Mouse (Mus musculus) forebrain, embryonic 15.5 days (tissue): Measurements from ENCODE around the gene Fbxo39. TPM values are rescaled to one million over a fixed set of nuclear protein-coding genes. Genes with fewer than 3 reads are reported as not detected.
"Not testable (repeated sequence)": the region's sequence is repeated elsewhere in the genome, so short reads cannot be mapped to it uniquely, and the experiment has no call there.

ENCODE experiments used
- ATAC-seq: fragments of 200-750 bp; cut with Nextera tagmentation; replicated peaks from 2 replicates; pipeline ENCODE4 v1.8.0; 2017; ENCODE audit warnings: mild to moderate bottlenecking, moderate TSS enrichment, moderate library complexity
- H3K27ac ChIP-seq: fragments of 300-500 bp; sonication (generic); replicated peaks from 2 replicates; pipeline ENCODE4 v1.5.1; 2015; ENCODE audit warnings: mild to moderate bottlenecking, inconsistent platforms
- H3K27me3 ChIP-seq: fragments of 300-500 bp; sonication (generic); 2 replicates; pipeline ENCODE4 v1.6.1; 2015; ENCODE audit warnings: inconsistent platforms
- H3K36me3 ChIP-seq: fragments of 300-500 bp; sonication (generic); 2 replicates; pipeline ENCODE4 v1.6.1; 2015; ENCODE audit warnings: mild to moderate bottlenecking, inconsistent platforms
- H3K4me1 ChIP-seq: fragments of 300-500 bp; sonication (generic); 2 replicates; pipeline ENCODE4 v1.6.1; 2015; ENCODE audit warnings: inconsistent platforms
- H3K4me2 ChIP-seq: fragments of 300-500 bp; sonication (generic); replicated peaks from 2 replicates; pipeline ENCODE4 v1.6.1; 2015; ENCODE audit warnings: mild to moderate bottlenecking, inconsistent platforms
- H3K4me3 ChIP-seq: fragments of 300-500 bp; sonication (generic); 2 replicates; pipeline ENCODE4 v1.5.1; 2015; ENCODE audit warnings: mild to moderate bottlenecking, inconsistent platforms
- H3K9ac ChIP-seq: fragments of 300-500 bp; sonication (generic); replicated peaks from 2 replicates; pipeline ENCODE4 v1.6.1; 2015; ENCODE audit warnings: mild to moderate bottlenecking, inconsistent platforms
- H3K9me3 ChIP-seq: fragments of 300-500 bp; sonication (generic); 2 replicates; pipeline ENCODE4 v1.6.1; 2016; ENCODE audit warnings: inconsistent platforms
- WGBS: fragments of 180-500 bp; shearing (Covaris S2); methylation state at CpG from one replicate; pipeline ENCODE4 v1.1.7; 2015; ENCODE audit warnings: mixed read lengths; 5-methylcytosine and 5-hydroxymethylcytosine counted together
- polyA plus RNA-seq: library from polyadenylated mRNA; unstranded; fragments of >200 nt; fragmentation: Nextera tagmentation; extraction: Ambion mirVana; gene quantifications from 2 replicates; pipeline ENCODE4 v1.2.1, GENCODE M21; 2015

The Fbxo39 gene
- polyA plus RNA-seq, 1 experiment from 2014 or later, result not detected

GRCm38 (mm10) chr11:72325701-72326100, 11.5 kb downstream of the Fbxo39 start:
- H3K9ac ChIP-seq, result no peak overlapping the region
- H3K4me2 ChIP-seq, result no peak overlapping the region
- H3K4me1 ChIP-seq, result no peaks in the 10 kb centered on the region
- no peak overlapping the region for H3K4me3 ChIP-seq
- H3K9me3 ChIP-seq, result no peaks in the 10 kb centered on the region
- H3K27me3 ChIP-seq, result no peaks in the 10 kb centered on the region
- no peak for ATAC-seq
- H3K27ac ChIP-seq, result no peak overlapping the region
- 80% methylated on average over 4 of the region's 4 CpGs for WGBS
- H3K36me3 ChIP-seq, result no peaks in the 10 kb centered on the region

DNA sequence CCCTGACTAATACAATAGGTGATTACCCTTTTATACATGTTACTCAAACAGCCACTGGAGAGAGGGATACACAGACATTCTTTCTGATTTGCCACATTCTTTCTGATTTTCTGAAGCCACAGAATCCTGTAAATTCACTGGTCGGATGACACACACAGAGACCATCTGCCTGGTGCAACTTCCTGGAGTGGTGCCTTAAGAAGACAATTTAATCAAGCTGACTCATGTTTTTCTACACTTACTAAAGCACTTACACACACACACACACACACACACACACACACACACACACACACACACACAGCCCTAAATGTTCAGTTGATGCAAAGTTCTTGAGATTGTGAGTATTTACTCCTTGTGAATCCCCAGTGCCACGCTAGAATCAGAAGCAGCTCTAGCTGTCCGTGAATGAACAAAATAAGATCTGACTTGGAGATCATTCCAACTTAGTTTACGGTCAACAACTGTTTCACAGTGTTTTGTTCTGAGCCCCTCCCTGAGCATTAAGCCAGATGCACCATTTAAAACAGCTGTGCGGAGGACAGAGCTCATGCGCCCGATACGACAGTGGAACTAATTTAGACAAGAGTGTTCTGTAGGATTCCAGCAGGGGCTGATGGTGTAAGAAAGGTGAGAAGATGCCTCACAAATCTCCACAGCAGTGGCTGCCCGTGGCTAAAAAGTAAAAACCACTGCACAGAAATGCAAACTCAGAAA, 18.9 kb downstream of the Fbxo39 start:
- Histone ChIP-seq H3K9me3 (no peaks in the 10 kb centered on the region), H3K4me3 (no peak overlapping the region), H3K9ac (no peak overlapping the region), H3K36me3 (no peaks in the 10 kb centered on the region), H3K4me2 (no peak overlapping the region), H3K27me3 (no peaks in the 10 kb centered on the region), H3K27ac (no peak overlapping the region), H3K4me1 (peaks cover under 1% of the 10 kb centered on the region; the same call in 1 of the 2 replicates)
- 87% methylated on average over 9 of the region's 9 CpGs for WGBS
- ATAC-seq, result no peak

DNA sequence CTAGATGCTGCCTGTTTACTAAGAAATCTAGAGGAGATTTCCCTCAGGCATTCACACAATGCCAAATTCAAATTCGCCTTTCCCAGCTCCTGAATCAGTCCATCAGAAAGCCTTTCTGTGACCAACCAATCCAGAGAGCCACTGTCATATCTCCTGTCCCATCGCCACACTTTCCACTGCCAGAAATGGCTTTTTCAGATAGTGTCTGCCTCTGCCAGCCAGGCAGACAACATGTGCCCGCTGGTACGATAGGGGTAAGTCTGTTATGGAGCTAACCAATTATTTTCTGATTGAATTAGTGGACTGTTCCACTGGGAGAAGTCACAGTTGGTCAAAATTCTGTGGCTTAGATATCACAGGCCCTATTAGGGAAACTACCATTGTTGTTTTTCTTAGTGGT, 20.4 kb downstream of the Fbxo39 start:
- no peak for ATAC-seq
- Histone ChIP-seq H3K9me3 (no peaks in the 10 kb centered on the region), H3K27ac (no peak overlapping the region), H3K27me3 (no peaks in the 10 kb centered on the region), H3K4me3 (no peak overlapping the region), H3K4me2 (no peak overlapping the region), H3K4me1 (peaks cover 8% of the 10 kb centered on the region), H3K36me3 (no peaks in the 10 kb centered on the region), H3K9ac (no peak overlapping the region)
- WGBS, result 70% methylated on average over 4 of the region's 4 CpGs

- Histone ChIP-seq H3K27me3 (no peaks in the 10 kb centered on the region), H3K27ac (no peak overlapping the region), H3K9me3 (no peaks in the 10 kb centered on the region), H3K4me2 (no peak overlapping the region), H3K36me3 (no peaks in the 10 kb centered on the region), H3K4me3 (no peak overlapping the region), H3K9ac (no peak overlapping the region), H3K4me1 (peaks cover 8% of the 10 kb centered on the region)
- WGBS, result 88% methylated on average over 8 of the region's 8 CpGs
- ATAC-seq, result no peak
These were observed 22.5 kb downstream of the Fbxo39 start for GRCm38 (mm10) chr11:72336726-72337125.

DNA sequence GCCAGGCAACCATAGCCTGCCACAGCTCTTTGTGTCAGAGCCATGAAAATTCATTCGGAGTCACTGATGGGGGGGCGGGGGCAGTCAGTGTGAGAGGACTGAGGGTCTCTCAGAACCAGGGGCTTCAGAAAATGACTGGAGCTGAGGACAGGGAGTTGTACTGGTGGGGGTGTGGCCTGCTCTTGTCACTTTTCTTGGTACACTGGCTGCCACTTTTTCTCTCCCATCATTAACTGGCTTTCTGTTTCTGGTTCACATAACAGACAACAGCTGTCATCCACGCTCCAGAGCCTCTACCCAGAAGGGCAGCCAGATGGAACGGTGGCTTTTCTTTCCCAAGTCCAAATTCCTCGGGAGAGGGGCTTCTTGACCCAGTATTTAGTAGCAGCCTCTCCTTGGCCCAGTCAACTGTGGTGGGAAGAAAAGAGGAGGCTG, 24.2 kb downstream of the Fbxo39 start:
- Histone ChIP-seq H3K27me3 (no peaks in the 10 kb centered on the region), H3K4me3 (no peak overlapping the region), H3K4me1 (peaks cover 8% of the 10 kb centered on the region), H3K9me3 (no peaks in the 10 kb centered on the region), H3K36me3 (no peaks in the 10 kb centered on the region), H3K4me2 (no peak overlapping the region), H3K9ac (no peak overlapping the region), H3K27ac (no peak overlapping the region; the same call in 1 of the 2 replicates)
- 22% methylated on average over 5 of the region's 5 CpGs for whole genome bisulfite sequencing
- 0 out of 2 replicates have a peak, but pooled peaks have one; percentile 32 for ATAC-seq

- no peak for ATAC-seq
These were observed 25.5 kb downstream of the Fbxo39 start for GRCm38 (mm10) chr11:72339716-72340115.

DNA sequence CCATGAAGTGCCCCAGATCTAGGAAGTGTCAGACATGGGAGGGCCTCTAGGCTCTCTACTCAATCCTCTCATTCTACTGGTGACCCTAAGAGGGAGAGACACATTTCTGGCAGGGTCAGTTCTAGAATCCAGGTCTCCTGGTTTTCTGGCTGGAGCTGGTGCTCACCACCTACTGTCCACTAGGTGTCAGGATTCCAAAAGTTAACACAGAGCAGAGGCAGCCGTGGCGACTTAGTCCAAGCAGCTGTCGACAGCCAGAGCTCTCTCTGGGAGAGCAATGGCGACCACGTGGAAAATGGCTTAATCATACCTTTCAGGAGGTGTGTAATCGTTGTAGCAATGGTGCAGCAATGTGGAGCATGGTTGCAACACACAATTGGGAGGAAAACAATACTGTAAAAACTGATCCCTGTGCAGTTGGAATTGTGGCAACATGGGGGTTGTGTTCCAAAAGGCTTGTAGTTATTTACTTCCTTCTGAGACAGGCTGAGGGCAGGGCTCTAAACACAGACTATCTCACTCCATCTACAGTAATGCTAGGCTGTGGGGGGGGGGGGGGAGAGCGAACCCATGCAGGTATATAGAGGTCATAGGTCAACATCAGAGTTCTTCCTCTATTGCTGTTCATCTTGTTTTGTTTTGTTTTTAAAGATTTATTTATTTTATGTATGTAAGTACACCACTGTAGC, 28.4 kb downstream of the Fbxo39 start:
- peak; percentile 71 for ATAC-seq
- Histone ChIP-seq H3K4me2 (no peak overlapping the region), H3K27me3 (no peaks in the 10 kb centered on the region), H3K36me3 (no peaks in the 10 kb centered on the region), H3K27ac (no peak overlapping the region), H3K4me3 (no peak overlapping the region), H3K9me3 (no peaks in the 10 kb centered on the region), H3K4me1 (peaks cover 8% of the 10 kb centered on the region), H3K9ac (no peak overlapping the region)
- 14% methylated on average over 7 of the region's 7 CpGs for WGBS

More at GRCm38 (mm10) chr11:72339716-72340115, 25.5 kb downstream of the Fbxo39 start:
- H3K9me3 ChIP-seq, result no peaks in the 10 kb centered on the region
- H3K9ac ChIP-seq, result no peak overlapping the region
- H3K36me3 ChIP-seq, result no peaks in the 10 kb centered on the region
- no peak overlapping the region for H3K4me2 ChIP-seq
- no peaks in the 10 kb centered on the region for H3K27me3 ChIP-seq
- H3K4me1 ChIP-seq, result peaks cover 8% of the 10 kb centered on the region
- WGBS, result 86% methylated on average over 4 of the region's 4 CpGs
- H3K27ac ChIP-seq, result no peak overlapping the region
- H3K4me3 ChIP-seq, result no peak overlapping the region

- WGBS, result 90% methylated on average over 5 of the region's 5 CpGs
- ATAC-seq, H3K27ac ChIP-seq: not testable (repeated sequence)
These were observed 29.0 kb downstream of the Fbxo39 start for GRCm38 (mm10) chr11:72343238-72343625.

DNA sequence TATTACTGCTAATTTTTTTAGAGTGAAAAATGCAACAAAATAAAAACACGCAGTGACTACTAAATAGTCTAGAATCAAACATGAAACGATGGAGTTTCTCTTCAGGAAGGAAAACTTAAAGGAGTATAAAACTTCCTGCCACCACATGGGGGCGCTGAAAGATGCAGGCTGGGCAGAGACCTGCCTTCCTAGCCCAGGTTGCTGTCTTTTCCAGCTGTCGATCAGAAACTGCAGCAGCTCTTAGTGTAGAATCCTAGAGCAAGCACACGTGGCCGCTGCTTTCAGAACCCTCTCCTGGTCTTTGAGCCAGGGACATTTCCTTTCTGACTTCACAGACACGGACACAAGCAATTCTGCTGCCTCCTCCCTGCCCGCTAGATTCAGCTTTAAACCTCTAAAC, 29.7 kb downstream of the Fbxo39 start:
- H3K4me3 ChIP-seq, result no peak overlapping the region
- H3K9me3 ChIP-seq, result no peaks in the 10 kb centered on the region
- no peak for ATAC-seq
- no peak overlapping the region for H3K27ac ChIP-seq
- H3K4me2 ChIP-seq, result no peak overlapping the region
- H3K36me3 ChIP-seq, result no peaks in the 10 kb centered on the region
- no peak overlapping the region for H3K9ac ChIP-seq
- H3K27me3 ChIP-seq, result no peaks in the 10 kb centered on the region
- WGBS, result 29% methylated on average over 8 of the region's 8 CpGs
- H3K4me1 ChIP-seq, result peaks cover 2% of the 10 kb centered on the region; the same call in 1 of the 2 replicates

More at GRCm38 (mm10) chr11:72343238-72343625, 29.0 kb downstream of the Fbxo39 start:
- not testable (repeated sequence) for H3K4me1 ChIP-seq, H3K36me3 ChIP-seq, H3K4me2 ChIP-seq, H3K9ac ChIP-seq, H3K4me3 ChIP-seq, H3K27me3 ChIP-seq, H3K9me3 ChIP-seq

GRCm38 (mm10) chr11:72344486-72344885, 30.2 kb downstream of the Fbxo39 start:
- no peaks in the 10 kb centered on the region for H3K36me3 ChIP-seq

DNA sequence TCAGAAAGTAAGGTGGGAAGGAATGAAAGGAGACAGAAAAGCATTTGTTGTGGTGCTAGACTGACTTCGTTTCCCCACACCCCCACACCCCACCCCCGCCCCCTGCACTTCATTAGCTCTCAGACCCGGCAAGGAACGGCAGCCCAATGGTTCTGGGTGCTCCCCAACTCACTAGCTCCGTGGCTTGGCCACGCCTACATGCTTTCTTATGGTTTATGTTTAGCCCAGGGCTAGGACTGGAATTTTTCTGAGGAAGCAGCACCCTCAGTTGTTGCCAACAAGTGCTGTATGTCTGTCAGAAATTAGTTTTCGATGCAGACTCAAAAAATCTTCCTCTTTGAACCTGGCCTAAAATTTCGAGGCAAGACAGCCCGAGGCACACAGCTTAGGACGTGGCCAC, 34.3 kb downstream of the Fbxo39 start:
- no peak overlapping the region for H3K27ac ChIP-seq
- H3K4me3 ChIP-seq, result no peak overlapping the region
- peaks cover 7% of the 10 kb centered on the region for H3K4me1 ChIP-seq
- H3K9ac ChIP-seq, result no peak overlapping the region
- no peaks in the 10 kb centered on the region for H3K27me3 ChIP-seq
- whole genome bisulfite sequencing, result 61% methylated on average over 10 of the region's 10 CpGs
- no peaks in the 10 kb centered on the region for H3K9me3 ChIP-seq
- no peak for ATAC-seq
- no peak overlapping the region for H3K4me2 ChIP-seq
- no peaks in the 10 kb centered on the region for H3K36me3 ChIP-seq

More at GRCm38 (mm10) chr11:72344486-72344885, 30.2 kb downstream of the Fbxo39 start:
- no peak for ATAC-seq
- WGBS, result 89% methylated on average over 11 of the region's 11 CpGs
- no peak overlapping the region for H3K4me2 ChIP-seq
- H3K27me3 ChIP-seq, result no peaks in the 10 kb centered on the region
- no peak overlapping the region for H3K9ac ChIP-seq
- no peak overlapping the region for H3K27ac ChIP-seq
- no peaks in the 10 kb centered on the region for H3K9me3 ChIP-seq
- H3K4me3 ChIP-seq, result no peak overlapping the region
- peaks cover 7% of the 10 kb centered on the region for H3K4me1 ChIP-seq

GRCm38 (mm10) chr11:72349016-72349415, 34.8 kb downstream of the Fbxo39 start:
- no peaks in the 10 kb centered on the region for H3K9me3 ChIP-seq
- no peak overlapping the region for H3K9ac ChIP-seq
- no peak overlapping the region for H3K4me2 ChIP-seq
- peaks cover 7% of the 10 kb centered on the region for H3K4me1 ChIP-seq
- H3K27ac ChIP-seq, result no peak overlapping the region
- ATAC-seq, result no peak
- H3K27me3 ChIP-seq, result no peaks in the 10 kb centered on the region
- 59% methylated on average over 8 of the region's 8 CpGs for WGBS
- H3K36me3 ChIP-seq, result no peaks in the 10 kb centered on the region
- no peak overlapping the region for H3K4me3 ChIP-seq
